Mouse (Mus musculus) lung, adult 2 months (tissue): Measurements from ENCODE around the gene Srp68.

Source experiments
- CTCF ChIP-seq: fragments of 200-500 bp; IDR thresholded peaks from 2 replicates; pipeline ENCODE4 v1.5.1; 2011; ENCODE audit warnings: mild to moderate bottlenecking, low read length, control low read depth; ENCODE audit not compliant: insufficient read depth
- POLR2A ChIP-seq: fragments of 200-500 bp; IDR thresholded peaks from 2 replicates; pipeline ENCODE4 v1.6.1; 2011; ENCODE audit warnings: low read depth, mild to moderate bottlenecking, control low read depth, low read length, borderline replicate concordance; ENCODE audit errors: extremely low read depth

DNA sequence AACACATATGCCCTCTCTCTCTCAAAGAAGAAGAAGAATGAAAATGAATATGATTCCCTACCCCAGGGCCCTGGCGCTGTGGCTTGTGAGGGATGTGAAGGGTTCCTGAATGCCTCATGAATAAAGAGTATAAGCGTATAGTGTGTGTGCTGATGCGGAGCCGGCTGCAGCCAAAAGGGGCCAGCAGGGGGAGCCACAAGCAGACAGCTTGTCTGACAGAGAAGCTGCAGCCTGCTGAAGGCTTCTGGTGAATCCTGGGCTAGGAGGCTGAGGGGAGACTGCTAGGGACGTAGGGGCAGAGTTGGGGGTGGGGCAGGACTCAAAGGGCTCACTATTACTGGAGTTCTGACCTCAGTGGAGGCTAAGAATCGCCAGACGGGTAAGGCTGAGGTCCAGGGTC is 58.8 kb downstream of the Srp68 start:
- TF ChIP-seq CTCF (no peak), POLR2A (no peak)
